Mouse (Mus musculus) cerebellum, postnatal 36 days (tissue): ENCODE results near the gene Zfp97.
"Not testable (repeated sequence)": the region's sequence is repeated elsewhere in the genome, so short reads cannot be mapped to it uniquely, and the experiment has no call there.

Source experiments
- DNase-seq, 2 experiments: peaks; one replicate each; pipeline ENCODE4 v3.0.0; 2021 to 2022; ENCODE audit warnings: mixed read lengths in 2 of 2

Zfp97 gene

GRCm38 (mm10) chr17:17120830-17121502, at the start of gene Zfp97:
Zfp97 (plus strand) TSS chr17:17121415.
- not testable (repeated sequence) for DNase-seq

GRCm38 (mm10) chr17:17178757-17179413, 57.7 kb downstream of the Zfp97 start:
- not testable (repeated sequence) for DNase-seq

GRCm38 (mm10) chr17:17194761-17195160, 73.5 kb downstream of the Zfp97 start:
- DNase-seq = not testable (repeated sequence)

GRCm38 (mm10) chr17:17195178-17195577, 74.0 kb downstream of the Zfp97 start:
- DNase-seq = no peak

GRCm38 (mm10) chr17:17196111-17196510, 74.9 kb downstream of the Zfp97 start:
- DNase-seq = not testable (repeated sequence)
